Mouse (Mus musculus): ENCODE data around the gene Ptpn21.

Gene Ptpn21

GRCm38 (mm10) chr12:98736951-98737800, at the start of gene Ptpn21:
Gene Ptpn21 (minus strand): TSS chr12:98737405.
- peak in 1 of 2 experiments; percentile 28 for DNase-seq (ENCODE audit: low spot score in 2 of 2)

DNA sequence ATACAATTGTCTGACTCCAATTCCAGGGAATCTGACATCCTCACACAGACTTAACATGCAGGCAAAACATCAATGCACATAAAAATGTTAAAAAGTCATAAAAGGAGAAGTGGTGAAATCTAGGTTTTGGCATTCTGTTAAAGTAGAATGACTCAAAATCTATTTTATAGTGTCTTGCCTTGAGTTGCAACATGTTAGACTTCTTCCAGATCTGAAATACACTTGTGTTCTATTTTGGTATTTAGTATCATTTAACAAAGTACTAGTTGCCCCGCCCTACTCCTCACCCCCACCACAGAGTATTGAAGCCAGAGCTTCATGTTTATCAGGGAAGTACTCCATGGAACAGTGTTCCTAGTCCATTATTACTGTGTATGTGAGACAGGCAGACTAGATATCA, 47.0 kb upstream of the Ptpn21 start:
- no peak for DNase-seq (ENCODE audit: low spot score in 2 of 2)

GRCm38 (mm10) chr12:98779148-98779547, 41.9 kb upstream of the Ptpn21 start:
- peak; percentile 48 to 60 for DNase-seq (ENCODE audit: low spot score in 2 of 2)

- DNase-seq (ENCODE audit: low spot score in 2 of 2), result no peak
Measured at GRCm38 (mm10) chr12:98777509-98777908, 40.3 kb upstream of the Ptpn21 start.

GRCm38 (mm10) chr12:98766241-98766640, 29.0 kb upstream of the Ptpn21 start:
- DNase-seq (ENCODE audit: low spot score in 2 of 2), result no peak

DNA sequence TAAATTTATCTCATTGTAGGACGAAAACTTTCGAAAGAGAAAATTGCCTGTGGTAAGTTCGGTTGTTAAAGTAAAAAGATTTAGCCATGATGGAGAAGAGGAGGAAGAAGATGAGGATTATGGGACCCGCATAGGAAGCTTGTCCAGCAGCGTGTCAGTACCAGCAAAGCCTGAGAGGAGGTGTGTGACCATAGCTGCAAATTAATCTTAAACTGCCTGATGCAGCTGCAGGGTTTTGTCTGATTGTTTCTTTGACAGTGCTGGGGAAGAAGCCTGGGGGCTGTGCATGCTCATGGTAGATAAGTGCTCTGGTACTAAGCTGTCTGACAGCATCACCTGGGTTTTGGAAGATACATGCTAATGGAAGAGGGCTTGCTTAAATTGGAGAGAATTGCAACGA, 22.5 kb upstream of the Ptpn21 start:
- DNase-seq (ENCODE audit: low spot score in 2 of 2), result no peak

DNA sequence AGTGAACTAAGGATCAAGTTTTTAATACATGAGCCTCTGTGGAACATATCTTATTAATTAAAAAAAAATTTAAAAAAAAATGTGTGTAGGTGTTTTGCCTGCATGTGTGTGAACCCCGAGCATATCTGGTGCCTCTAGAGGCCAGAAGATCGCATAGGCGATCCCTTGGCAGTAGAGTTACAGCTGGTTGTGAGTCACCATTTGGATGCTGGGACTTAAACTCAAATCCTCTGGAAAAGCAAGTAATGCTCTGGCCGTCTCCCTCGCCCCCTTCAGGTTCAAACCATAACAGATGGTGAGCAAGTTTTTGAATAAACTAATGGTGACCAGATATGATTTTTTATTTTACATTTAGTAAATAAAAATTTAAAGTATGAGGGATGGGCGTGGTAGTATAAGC, 20.4 kb upstream of the Ptpn21 start:
- DNase-seq (ENCODE audit: low spot score in 2 of 2), result no peak

DNA sequence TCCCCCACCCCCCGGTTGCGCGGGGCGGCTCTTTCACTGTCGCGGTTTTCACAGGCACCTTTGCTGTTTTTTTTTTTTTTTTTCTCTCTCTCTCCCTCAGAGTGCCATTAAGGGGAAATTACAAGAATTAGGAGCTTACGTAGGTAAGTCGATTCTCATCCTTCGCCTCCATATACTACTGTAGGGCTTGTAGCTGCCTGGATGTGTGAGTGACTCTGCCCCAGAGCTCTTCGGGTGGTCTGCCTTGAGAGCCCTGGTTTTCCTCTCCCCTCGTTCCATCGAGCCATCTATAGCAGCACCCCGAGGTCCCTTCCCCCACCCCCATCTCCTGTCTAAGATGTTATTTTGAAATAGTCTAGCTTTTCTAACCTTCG, 10.2 kb upstream of the Ptpn21 start:
- no peak for DNase-seq (ENCODE audit: low spot score in 2 of 2)

DNA sequence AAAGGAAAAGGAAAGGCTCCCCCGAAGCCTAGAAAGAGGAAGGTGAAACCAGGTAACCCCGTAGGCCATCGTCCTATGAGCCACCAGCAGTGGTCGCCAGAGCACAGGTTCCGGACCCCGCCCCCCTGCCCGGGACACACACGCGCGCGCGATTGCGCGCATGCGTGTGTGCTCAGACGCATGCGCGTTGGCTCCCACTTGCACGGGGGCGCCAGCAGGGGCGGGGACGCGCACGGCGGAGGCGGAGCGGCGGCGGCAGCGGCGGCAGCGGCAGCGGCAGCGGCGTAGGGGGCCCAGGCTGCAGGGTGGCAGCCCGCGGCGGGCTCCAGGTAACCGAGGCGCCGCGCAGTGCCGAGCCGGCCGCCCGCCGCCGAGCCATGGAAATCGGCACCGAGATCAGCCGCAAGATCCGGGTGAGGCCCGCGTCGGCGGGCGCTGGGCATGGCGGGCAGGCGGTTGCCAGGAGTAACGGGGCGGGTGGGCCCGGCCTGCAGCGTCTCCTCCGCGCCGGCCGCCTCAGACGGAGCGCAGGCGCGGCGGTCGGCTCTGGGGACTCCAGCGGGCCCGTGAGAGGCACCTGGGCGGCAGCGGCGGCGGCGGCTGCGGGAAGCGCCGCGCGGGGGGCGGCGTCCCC, 9.7 kb upstream of the Ptpn21 start, which contains the start of gene Zc3h14:
TSS of gene Zc3h14 (plus strand) at position 219 of the 634 bp plus-strand sequence.
- DNase-seq (ENCODE audit: low spot score in 2 of 2), result peak; percentile 90

GRCm38 (mm10) chr12:98746131-98746530, 8.9 kb upstream of the Ptpn21 start:
- peak in 1 of 2 experiments; percentile 32 for DNase-seq (ENCODE audit: low spot score in 2 of 2)

GRCm38 (mm10) chr12:98745626-98746025, 8.4 kb upstream of the Ptpn21 start:
- no peak for DNase-seq (ENCODE audit: low spot score in 2 of 2)

- no peak for DNase-seq (ENCODE audit: low spot score in 2 of 2)
Measured at GRCm38 (mm10) chr12:98741011-98741501, 3.9 kb upstream of the Ptpn21 start.

GRCm38 (mm10) chr12:98737801-98738350, 671 bp upstream of the Ptpn21 start:
- DNase-seq (ENCODE audit: low spot score in 2 of 2), result no peak

- DNase-seq (ENCODE audit: low spot score in 2 of 2), result no peak
Measured at GRCm38 (mm10) chr12:98734880-98735801, 2.1 kb downstream of the Ptpn21 start.

DNA sequence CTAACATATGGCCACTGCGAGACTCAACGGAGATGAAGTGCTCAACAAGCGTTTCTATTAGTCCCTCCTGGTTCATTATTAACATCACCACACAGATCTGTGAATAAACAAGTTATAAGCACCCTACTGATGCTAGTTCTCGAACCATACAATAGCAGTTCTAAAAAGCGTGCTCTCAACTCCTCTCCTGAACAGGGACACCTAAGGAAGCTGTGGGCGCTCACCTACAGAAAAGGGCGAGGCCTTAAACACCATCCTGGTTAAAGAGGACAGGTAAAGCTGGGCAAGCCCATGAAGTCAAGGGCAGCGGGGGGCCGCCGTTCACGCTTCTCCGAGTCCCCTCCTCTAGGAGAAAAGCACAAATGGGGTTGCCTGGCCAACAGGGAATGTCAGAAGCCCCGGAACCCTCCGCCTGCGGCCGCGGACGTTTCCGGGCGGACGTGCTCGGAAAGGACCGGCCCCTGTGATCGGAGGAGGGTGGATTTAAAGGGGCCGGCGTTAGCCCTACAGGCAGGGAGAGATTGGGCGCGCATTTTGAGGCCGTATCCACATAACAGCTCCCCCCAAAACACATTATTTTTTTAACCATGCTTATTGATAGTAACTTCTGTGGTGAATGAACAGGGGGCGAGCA, 2.8 kb downstream of the Ptpn21 start:
- peak; percentile 87 to 88 for DNase-seq (ENCODE audit: low spot score in 2 of 2)

DNA sequence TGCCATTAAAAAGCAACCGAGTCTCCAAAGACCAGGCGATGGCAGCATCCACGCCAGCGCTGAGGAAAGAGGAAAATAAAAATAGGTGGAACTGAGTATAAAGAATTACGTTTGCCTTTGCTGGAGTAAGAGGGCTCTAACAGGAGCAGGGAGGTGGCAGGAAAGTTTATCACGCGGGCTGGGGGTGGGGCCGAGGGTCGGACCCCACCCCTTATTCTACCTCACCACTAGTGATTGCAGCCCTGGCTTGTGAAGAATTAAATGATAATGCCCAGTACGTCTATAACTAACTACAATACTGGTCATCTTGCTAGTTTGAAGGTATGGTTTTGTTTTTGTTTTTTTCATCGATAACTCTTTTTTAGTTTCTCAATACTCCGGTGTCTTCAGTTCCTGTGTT, 3.4 kb downstream of the Ptpn21 start:
- DNase-seq (ENCODE audit: low spot score in 2 of 2), result no peak

- DNase-seq (ENCODE audit: low spot score in 2 of 2), result no peak
Measured at GRCm38 (mm10) chr12:98733165-98733564, 4.0 kb downstream of the Ptpn21 start.

GRCm38 (mm10) chr12:98730682-98731081, 6.5 kb downstream of the Ptpn21 start:
- DNase-seq (ENCODE audit: low spot score in 2 of 2), result no peak

- DNase-seq (ENCODE audit: low spot score in 2 of 2), result no peak
Measured at GRCm38 (mm10) chr12:98727186-98727585, 10.0 kb downstream of the Ptpn21 start.

DNA sequence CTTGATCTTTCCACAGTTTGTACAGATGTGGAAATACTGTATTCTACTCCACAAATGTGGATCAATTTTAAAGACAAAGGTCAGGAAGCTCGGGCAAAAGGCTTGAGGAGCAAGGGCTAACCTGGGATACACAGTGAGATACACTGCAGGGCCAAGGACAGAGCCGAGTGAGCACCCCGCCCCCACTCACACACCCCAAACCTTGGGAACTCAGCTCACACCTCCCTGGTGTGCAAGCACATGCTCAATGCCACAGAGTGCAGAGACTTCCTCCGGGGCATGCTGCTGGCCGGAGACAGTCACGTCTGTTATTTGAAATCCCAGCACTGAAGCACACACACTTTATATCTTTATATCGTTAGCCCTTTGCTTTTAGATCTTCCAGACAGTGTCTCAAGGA, 11.1 kb downstream of the Ptpn21 start:
- DNase-seq (ENCODE audit: low spot score in 2 of 2), result no peak

GRCm38 (mm10) chr12:98724976-98725375, 12.2 kb downstream of the Ptpn21 start:
- DNase-seq (ENCODE audit: low spot score in 2 of 2), result no peak

Data from right cerebral cortex, adult 2 months (tissue).